Mouse (Mus musculus): ENCODE measurements around the gene Nobox. TPM values are rescaled to one million over a fixed set of nuclear protein-coding genes. Genes with fewer than 3 reads are reported as not detected.

Gene Nobox
- polyA plus RNA-seq, 1 experiment from 2014 or later: not detected

DNA sequence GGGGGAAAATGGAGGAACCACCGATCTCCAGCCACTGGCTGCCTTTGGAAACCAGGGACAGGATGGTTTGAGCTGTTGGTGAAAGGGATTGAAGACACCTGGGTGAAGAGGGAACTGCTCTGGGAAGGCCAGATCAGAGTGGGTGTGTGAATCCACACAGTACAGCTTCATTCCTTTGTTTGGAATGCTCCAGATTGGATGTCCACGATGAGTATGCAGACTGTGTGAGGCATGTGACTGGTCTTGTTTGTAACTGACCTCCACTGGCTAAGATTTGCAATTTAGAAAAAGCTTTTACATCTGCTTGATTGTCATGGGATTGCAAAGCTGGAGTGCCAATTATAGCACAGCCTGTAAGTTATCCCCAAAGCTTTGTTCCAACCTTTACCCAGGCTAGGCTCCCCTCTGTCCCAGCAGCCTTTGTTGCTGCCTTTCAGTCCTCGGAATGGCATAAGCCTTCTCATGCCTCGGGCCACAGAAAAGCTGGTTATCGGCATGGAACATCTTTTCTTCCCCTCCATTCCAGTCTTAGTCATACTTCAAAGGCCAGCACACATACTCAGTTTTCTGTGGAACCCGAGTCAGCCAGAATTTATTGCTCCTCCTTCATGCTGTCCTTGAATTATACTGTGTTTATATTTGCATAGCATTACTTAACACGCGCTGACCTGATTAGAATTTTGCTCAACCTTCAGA lies 3.8 kb upstream of the Nobox start:
- Histone ChIP-seq H3K4me2 (no peak overlapping the region), H3K9ac (no peak overlapping the region), H3K27ac (no peak overlapping the region), H3K4me3 (no peak overlapping the region), H3K4me1 (no peaks in the 10 kb centered on the region), H3K9me3 (no peaks in the 10 kb centered on the region), H3K27me3 (no peaks in the 10 kb centered on the region; the same call in 1 of the 2 replicates), H3K36me3 (no peaks in the 10 kb centered on the region)
- no peak for ATAC-seq (ENCODE audit: insufficient number of reproducible peaks, insufficient read depth, low FRiP score, low TSS enrichment, low read depth)
- 53% methylated on average over 8 of the region's 8 CpGs for WGBS

DNA sequence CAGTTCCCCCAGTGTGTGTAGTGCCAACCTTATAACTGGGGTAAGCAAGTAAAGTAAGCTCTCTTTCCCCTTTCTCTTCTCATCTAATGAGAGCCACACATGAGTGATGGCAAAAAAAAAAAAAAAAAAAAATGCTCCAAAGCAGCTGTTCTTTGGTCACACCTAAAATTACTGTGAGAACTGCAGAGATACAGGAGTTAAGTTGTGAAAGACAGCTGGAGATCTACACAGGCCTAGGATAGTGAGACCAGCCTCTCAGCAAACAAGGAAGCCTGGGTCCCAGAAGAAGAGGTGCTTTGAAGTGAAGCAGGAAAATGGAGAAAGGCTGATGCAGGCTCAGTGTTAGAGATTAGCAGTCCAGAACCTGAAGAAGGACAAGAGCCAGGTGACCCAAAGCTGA lies 3.2 kb upstream of the Nobox start:
- Histone ChIP-seq H3K9ac (no peak overlapping the region), H3K4me3 (no peak overlapping the region), H3K27me3 (no peaks in the 10 kb centered on the region; the same call in 1 of the 2 replicates), H3K4me2 (no peak overlapping the region), H3K4me1 (no peaks in the 10 kb centered on the region), H3K27ac (no peak overlapping the region), H3K9me3 (no peaks in the 10 kb centered on the region), H3K36me3 (no peaks in the 10 kb centered on the region)
- ATAC-seq (ENCODE audit: insufficient number of reproducible peaks, insufficient read depth, low FRiP score, low TSS enrichment, low read depth): no peak

DNA sequence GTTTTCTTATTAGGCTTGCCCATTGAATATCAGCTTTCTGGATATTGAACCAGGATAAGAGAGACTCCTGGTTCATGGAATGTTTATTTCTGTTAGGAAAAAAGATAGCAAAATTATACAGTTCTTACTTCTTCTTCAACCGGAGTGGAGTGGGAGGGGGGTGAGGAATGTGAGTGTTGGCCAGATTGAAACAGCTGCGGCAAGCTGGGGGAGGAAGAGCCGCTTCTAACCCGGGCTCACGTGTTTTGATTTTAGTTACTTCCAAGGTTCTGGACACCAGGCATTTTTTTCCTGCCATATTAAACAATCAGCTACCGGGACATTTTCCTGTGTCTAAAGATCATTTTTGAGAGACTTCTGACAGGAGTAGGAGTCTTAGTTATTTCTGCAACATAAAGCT lies 717 bp upstream of the Nobox start:
- no peaks in the 10 kb centered on the region; the same call in 1 of the 2 replicates for H3K27me3 ChIP-seq
- no peak overlapping the region for H3K4me3 ChIP-seq
- no peaks in the 10 kb centered on the region for H3K4me1 ChIP-seq
- no peak overlapping the region for H3K4me2 ChIP-seq
- H3K36me3 ChIP-seq: no peaks in the 10 kb centered on the region
- H3K9me3 ChIP-seq: no peaks in the 10 kb centered on the region
- WGBS: 47% methylated on average over 6 of the region's 6 CpGs
- H3K27ac ChIP-seq: no peak overlapping the region
- no peak overlapping the region for H3K9ac ChIP-seq
- no peak for ATAC-seq (ENCODE audit: insufficient number of reproducible peaks, insufficient read depth, low FRiP score, low TSS enrichment, low read depth)

DNA sequence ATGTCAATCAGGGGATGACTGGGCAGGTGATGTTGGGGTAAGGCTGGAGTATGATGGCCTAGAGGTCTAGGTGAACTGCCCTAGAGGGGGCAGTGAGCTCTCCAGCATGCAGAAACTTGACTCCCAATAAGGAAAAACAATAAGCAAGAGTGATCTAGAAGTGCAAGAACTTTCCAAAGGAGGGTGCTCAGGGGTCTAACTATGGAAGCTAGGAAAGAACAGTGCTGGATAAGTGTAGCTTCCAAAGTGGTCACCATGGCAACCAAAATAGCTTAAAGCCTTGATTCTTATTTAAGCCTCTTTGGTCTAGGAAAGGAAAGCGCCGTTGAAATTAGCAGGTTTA lies 11.9 kb downstream of the Nobox start:
- peaks cover 12% of the 10 kb centered on the region; the same call in 1 of the 2 replicates for H3K4me1 ChIP-seq
- no peak overlapping the region for H3K4me3 ChIP-seq
- H3K36me3 ChIP-seq: no peaks in the 10 kb centered on the region
- WGBS: 43% methylated on average over 2 of the region's 2 CpGs
- H3K9me3 ChIP-seq: no peaks in the 10 kb centered on the region
- no peak overlapping the region for H3K27ac ChIP-seq
- H3K9ac ChIP-seq: no peak overlapping the region
- H3K4me2 ChIP-seq: no peak overlapping the region
- H3K27me3 ChIP-seq: peaks cover 4% of the 10 kb centered on the region
- no peak for ATAC-seq (ENCODE audit: insufficient number of reproducible peaks, insufficient read depth, low FRiP score, low TSS enrichment, low read depth)

DNA sequence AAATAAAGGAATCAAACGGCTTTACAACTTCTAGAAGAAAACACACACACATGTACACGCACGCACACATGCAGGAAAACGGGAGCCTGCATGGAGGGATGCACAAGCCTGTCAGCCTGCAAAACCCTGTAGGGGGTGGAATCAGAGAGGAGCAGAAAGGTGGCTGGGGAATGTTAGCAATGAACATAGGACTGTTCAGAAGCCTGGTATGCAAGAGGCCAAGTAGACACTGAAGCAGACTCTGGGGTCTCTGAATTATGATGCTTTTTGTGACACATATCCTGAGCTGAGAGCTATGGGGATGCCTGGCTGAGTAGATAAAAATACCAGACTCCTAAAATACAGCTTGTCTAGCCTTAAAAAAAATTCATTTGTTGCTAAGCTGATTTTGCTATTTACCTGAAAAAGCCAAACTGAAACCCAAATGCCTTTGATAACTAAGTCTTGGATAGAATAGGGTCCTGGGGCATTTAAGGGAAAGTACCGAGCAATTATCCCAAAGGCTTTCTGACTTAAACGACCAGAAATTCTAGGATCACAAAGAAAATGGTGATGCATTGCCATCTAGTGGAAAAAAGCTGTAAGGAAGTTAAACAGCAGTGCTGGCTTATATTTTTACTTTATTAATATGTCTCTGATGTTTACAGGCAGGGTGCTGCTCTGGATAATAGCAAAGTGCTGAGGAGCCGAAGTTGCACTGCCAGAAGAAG lies 12.4 kb downstream of the Nobox start:
- Histone ChIP-seq H3K9me3 (no peaks in the 10 kb centered on the region), H3K4me2 (no peak overlapping the region), H3K9ac (no peak overlapping the region), H3K4me1 (peaks cover 15% of the 10 kb centered on the region), H3K27ac (no peak overlapping the region), H3K36me3 (no peaks in the 10 kb centered on the region), H3K4me3 (no peak overlapping the region), H3K27me3 (peaks cover 4% of the 10 kb centered on the region)
- WGBS: 32% methylated on average over 7 of the region's 7 CpGs
- no peak for ATAC-seq (ENCODE audit: insufficient number of reproducible peaks, insufficient read depth, low FRiP score, low TSS enrichment, low read depth)

DNA sequence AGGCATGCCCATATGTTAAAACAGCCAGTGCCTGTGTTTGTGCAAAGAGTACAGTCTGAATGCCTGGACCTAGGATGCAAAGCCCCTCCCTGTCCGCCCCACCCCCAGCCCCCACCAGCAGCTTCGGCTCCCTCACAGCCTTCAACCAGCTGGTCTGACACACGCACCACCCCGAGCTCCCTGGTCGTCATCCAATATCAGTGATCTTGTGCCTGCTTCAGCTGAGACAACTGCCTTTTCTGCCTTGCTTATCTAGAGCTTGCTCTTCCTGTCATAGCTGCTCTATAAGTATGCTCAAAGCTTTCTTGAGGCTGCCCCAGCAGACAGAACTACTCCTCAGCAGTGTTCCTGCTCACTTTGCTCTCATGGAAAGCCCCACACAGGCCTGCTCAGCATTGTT lies 13.4 kb downstream of the Nobox start:
- Histone ChIP-seq H3K9me3 (no peaks in the 10 kb centered on the region), H3K4me3 (no peak overlapping the region), H3K4me1 (peaks cover 15% of the 10 kb centered on the region), H3K36me3 (no peaks in the 10 kb centered on the region), H3K27me3 (peaks cover 4% of the 10 kb centered on the region), H3K27ac (no peak overlapping the region), H3K4me2 (no peak overlapping the region), H3K9ac (no peak overlapping the region)
- ATAC-seq (ENCODE audit: insufficient number of reproducible peaks, insufficient read depth, low FRiP score, low TSS enrichment, low read depth): no peak
- WGBS: 23% methylated on average over 5 of the region's 5 CpGs

DNA sequence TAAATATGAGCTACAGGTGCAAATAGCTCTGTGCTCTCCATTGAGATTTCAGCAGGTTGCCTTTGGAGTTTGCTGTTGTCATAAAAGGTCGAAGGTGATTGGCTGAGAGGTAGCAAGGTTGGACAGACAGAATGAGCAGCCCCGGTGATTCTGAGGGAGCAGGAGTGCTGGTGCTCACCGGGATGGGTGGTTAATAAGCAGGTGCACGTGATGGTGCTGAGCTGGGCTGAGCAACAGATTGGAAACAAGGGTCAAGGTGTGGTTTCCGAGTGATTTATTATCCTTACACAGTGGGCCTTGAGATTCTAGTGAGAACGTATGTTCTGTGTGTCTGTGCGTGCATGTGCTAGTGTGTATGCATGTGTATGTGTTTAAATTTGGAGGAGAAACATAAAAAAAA lies 16.2 kb downstream of the Nobox start:
- H3K4me2 ChIP-seq: no peak overlapping the region
- peaks cover 10% of the 10 kb centered on the region for H3K36me3 ChIP-seq
- H3K9ac ChIP-seq: no peak overlapping the region
- no peak for ATAC-seq (ENCODE audit: insufficient number of reproducible peaks, insufficient read depth, low FRiP score, low TSS enrichment, low read depth)
- peaks cover 4% of the 10 kb centered on the region; the same call in 1 of the 2 replicates for H3K27me3 ChIP-seq
- 68% methylated on average over 7 of the region's 7 CpGs for WGBS
- peaks cover 15% of the 10 kb centered on the region for H3K4me1 ChIP-seq
- no peaks in the 10 kb centered on the region for H3K9me3 ChIP-seq
- H3K4me3 ChIP-seq: no peak overlapping the region
- H3K27ac ChIP-seq: no peak overlapping the region

DNA sequence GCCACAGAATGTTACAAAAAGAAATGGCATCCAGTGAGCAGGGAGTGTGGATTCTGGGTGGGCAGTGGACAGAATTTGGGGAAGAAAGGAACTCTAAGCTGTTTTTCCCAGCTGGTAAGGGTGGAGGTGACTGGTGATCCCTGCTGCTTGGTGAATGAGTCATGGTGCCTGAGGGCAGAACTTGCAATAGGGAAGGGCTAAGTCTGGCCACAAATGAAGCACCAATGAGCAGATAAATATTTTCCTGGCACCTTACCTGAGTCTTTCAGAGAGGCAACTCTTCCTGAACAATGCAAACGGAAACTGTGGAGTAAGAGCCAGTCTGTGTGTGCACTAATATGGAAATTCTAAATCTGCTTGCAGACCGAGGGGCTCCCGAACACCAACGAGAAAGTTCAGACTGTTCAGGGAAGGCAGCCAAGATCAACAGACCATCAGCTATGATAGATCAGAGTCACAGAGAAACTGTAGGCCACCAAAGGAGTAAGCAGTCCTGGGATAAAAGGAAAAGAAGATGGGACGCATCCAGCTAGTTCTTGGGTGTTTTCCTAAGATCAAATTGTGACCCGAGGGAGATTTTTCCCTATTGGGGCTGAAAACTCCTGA lies 16.8 kb downstream of the Nobox start:
- Histone ChIP-seq H3K4me1 (peaks cover 15% of the 10 kb centered on the region), H3K4me3 (no peak overlapping the region), H3K9ac (no peak overlapping the region), H3K4me2 (no peak overlapping the region), H3K27me3 (peaks cover 4% of the 10 kb centered on the region; the same call in 1 of the 2 replicates), H3K36me3 (peaks cover 16% of the 10 kb centered on the region), H3K9me3 (no peaks in the 10 kb centered on the region), H3K27ac (no peak overlapping the region)
- no peak for ATAC-seq (ENCODE audit: insufficient number of reproducible peaks, insufficient read depth, low FRiP score, low TSS enrichment, low read depth)
- 60% methylated on average over 6 of the region's 6 CpGs for WGBS

DNA sequence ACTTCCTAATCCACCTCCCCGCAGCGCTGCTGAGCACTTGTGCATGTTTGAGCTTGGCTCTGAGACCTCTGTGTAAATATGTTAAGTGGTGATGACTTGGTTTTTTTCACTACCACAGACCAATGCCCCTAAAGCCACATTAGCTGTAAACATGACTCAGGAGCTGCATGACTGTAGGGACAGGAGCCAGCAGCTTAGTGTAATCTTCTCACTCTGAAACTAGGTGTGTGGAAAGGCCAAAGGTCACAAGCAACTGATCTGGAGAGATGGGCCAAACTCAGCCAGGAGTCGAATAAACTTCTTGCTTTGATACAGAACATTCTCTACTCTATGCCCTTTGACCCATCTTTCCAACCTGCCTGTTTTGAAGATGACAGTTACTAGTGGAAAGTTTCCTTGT lies 17.3 kb downstream of the Nobox start:
- H3K9ac ChIP-seq: no peak overlapping the region
- peaks cover 15% of the 10 kb centered on the region for H3K4me1 ChIP-seq
- no peak for ATAC-seq (ENCODE audit: insufficient number of reproducible peaks, insufficient read depth, low FRiP score, low TSS enrichment, low read depth)
- no peak overlapping the region for H3K4me3 ChIP-seq
- no peak overlapping the region for H3K27ac ChIP-seq
- no peak overlapping the region for H3K4me2 ChIP-seq
- WGBS: 52% methylated on average over 3 of the region's 3 CpGs
- H3K9me3 ChIP-seq: no peaks in the 10 kb centered on the region
- peaks cover 4% of the 10 kb centered on the region; the same call in 1 of the 2 replicates for H3K27me3 ChIP-seq
- H3K36me3 ChIP-seq: peaks cover 21% of the 10 kb centered on the region

DNA sequence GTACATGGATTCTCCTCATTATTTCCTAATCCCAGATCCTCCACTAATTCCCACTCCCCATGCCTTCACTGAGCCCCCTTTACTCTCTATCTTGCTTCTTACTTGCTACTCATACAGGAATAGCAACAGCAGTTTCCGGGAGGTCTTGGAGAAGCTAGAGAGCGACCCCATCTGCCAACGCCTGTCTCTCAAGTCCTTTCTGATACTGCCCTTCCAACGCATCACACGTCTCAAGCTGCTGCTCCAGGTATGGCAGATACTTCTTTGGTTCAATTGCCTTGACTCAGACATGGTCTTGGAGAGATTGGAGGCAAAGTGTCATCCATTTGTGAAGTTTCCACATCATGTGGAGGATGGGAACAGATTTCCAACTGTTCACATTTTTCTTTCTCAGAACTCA lies 28.9 kb downstream of the Nobox start:
- no peak overlapping the region for H3K9ac ChIP-seq
- 92% methylated on average over 5 of the region's 5 CpGs for WGBS
- no peak for ATAC-seq (ENCODE audit: insufficient number of reproducible peaks, insufficient read depth, low FRiP score, low TSS enrichment, low read depth)

DNA sequence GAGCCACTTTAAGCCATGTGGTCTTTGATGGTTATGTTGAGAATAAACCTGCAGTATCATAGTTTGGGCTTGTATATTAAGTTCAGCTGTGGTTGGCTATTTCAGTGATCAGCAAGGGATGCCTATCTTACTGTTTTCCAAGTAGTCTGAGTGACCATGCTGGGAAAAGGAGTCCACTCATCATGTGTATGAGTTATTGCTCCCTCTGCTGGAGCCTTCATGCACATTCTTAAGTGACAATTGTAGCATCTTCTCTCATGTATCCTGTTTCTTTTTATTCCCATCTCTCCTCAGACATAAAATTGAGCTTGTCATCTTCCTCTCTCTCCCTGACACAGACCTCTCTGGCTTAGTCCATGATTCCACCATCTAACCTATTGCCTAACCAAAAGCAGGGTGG lies 31.1 kb downstream of the Nobox start:
- peaks cover 44% of the 10 kb centered on the region for H3K36me3 ChIP-seq
- no peaks in the 10 kb centered on the region for H3K9me3 ChIP-seq
- no peaks in the 10 kb centered on the region for H3K4me1 ChIP-seq
- no peak overlapping the region for H3K4me2 ChIP-seq
- no peak overlapping the region for H3K27ac ChIP-seq
- H3K4me3 ChIP-seq: no peak overlapping the region
- H3K27me3 ChIP-seq: no peaks in the 10 kb centered on the region
- ATAC-seq (ENCODE audit: insufficient number of reproducible peaks, insufficient read depth, low FRiP score, low TSS enrichment, low read depth): no peak
- H3K9ac ChIP-seq: no peak overlapping the region

More for the DNA sequence above, 28.9 kb downstream of the Nobox start:
- Histone ChIP-seq H3K4me2 (no peak overlapping the region), H3K27me3 (no peaks in the 10 kb centered on the region), H3K4me1 (no peaks in the 10 kb centered on the region), H3K9me3 (no peaks in the 10 kb centered on the region), H3K4me3 (no peak overlapping the region), H3K27ac (no peak overlapping the region), H3K36me3 (peaks cover 28% of the 10 kb centered on the region)

DNA sequence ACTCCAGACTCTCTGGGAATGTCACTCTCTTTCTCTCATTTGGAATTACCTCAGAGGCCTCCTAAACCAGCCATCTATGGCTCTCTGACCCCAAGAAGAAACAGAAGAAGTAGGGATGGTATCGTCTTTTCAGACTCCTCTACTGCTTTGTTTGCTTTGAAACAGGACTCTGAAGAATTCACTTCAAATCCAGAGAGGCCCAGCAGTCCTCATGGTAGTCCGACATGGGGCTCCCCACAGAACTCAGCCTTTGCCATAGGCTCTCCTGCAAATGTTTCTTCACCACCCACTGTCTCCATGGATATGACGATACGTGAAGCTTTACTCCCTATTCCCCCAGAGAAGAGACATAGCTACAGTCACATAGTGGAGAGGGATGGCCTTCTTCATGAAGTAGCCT lies 35.2 kb downstream of the Nobox start:
- ATAC-seq (ENCODE audit: insufficient number of reproducible peaks, insufficient read depth, low FRiP score, low TSS enrichment, low read depth): no peak
- Histone ChIP-seq H3K4me3 (no peak overlapping the region), H3K27me3 (no peaks in the 10 kb centered on the region), H3K27ac (no peak overlapping the region), H3K9me3 (no peaks in the 10 kb centered on the region), H3K36me3 (peaks cover 25% of the 10 kb centered on the region), H3K4me2 (no peak overlapping the region), H3K9ac (no peak overlapping the region), H3K4me1 (no peaks in the 10 kb centered on the region)
- 78% methylated on average over 4 of the region's 4 CpGs for WGBS
